Mouse (Mus musculus): ENCODE measurements around the gene Gpr87. TPM values are rescaled to one million over a fixed set of nuclear protein-coding genes. Genes with fewer than 3 reads are reported as not detected.

Gene Gpr87
- total and polyA plus RNA-seq, 2 experiments, result not detected

- no peak for DNase-seq (ENCODE audit: extremely low read depth, low read depth, low spot score)
- Histone ChIP-seq H3K27ac (replicated peaks; ENCODE audit: insufficient read depth, low read depth, low read length) (0 out of 2 replicates have a peak within 1 kb of the TSS, but pooled peaks have one; percentile 27), H3K36me3 (ENCODE audit: control insufficient read depth, insufficient read depth, low read length) (no peaks in the 10 kb centered on the region), H3K27me3 (ENCODE audit: control insufficient read depth, insufficient read depth, low read length) (no peaks in the 10 kb centered on the region), H3K79me2 (ENCODE audit: control insufficient read depth, insufficient read depth, low read length) (no peaks in the 10 kb centered on the region), H3K4me3 (ENCODE audit: insufficient read depth, low read depth, low read length) (peak within 1 kb of the TSS; percentile 34), H3K4me1 (ENCODE audit: control insufficient read depth, insufficient read depth, low read length) (no peaks in the 10 kb centered on the region), H3K9ac (ENCODE audit: low read depth, low read length) (peak within 1 kb of the TSS; percentile 30)
- no peak for TF ChIP-seq CTCF (IDR thresholded peaks at IDR 0.05; ENCODE audit: low read depth, low read length)
- 85% methylated on average over 6 of the region's 6 CpGs for WGBS
These were observed 15.8 kb upstream of the Gpr87 start, which contains the start of gene P2ry13 for GRCm38 (mm10) chr3:59210727-59211126. TSS of gene P2ry13 (minus strand) at chr3:59210882.

- Histone ChIP-seq H3K27me3 (ENCODE audit: control insufficient read depth, insufficient read depth, low read length) (no peaks in the 10 kb centered on the region), H3K4me3 (ENCODE audit: insufficient read depth, low read depth, low read length) (peak overlapping the region; percentile 34), H3K9ac (ENCODE audit: low read depth, low read length) (peak overlapping the region; percentile 30), H3K27ac (replicated peaks; ENCODE audit: insufficient read depth, low read depth, low read length) (0 out of 2 replicates have a peak overlapping the region, but pooled peaks have one; percentile 27), H3K4me1 (ENCODE audit: control insufficient read depth, insufficient read depth, low read length) (no peaks in the 10 kb centered on the region), H3K79me2 (ENCODE audit: control insufficient read depth, insufficient read depth, low read length) (no peaks in the 10 kb centered on the region), H3K36me3 (ENCODE audit: control insufficient read depth, insufficient read depth, low read length) (no peaks in the 10 kb centered on the region)
- DNase-seq (ENCODE audit: extremely low read depth, low read depth, low spot score), result no peak
- WGBS, result 74% methylated on average over 8 of the region's 8 CpGs
- no peak for TF ChIP-seq POLR2A (IDR thresholded peaks at IDR 0.05; ENCODE audit: extremely low read depth, insufficient read depth, low read length)
- TF ChIP-seq CTCF (IDR thresholded peaks at IDR 0.05; ENCODE audit: low read depth, low read length), result no peak
These were observed 15.2 kb upstream of the Gpr87 start for GRCm38 (mm10) chr3:59210089-59210488.

GRCm38 (mm10) chr3:59208650-59209548, 14.0 kb upstream of the Gpr87 start:
- DNase-seq (ENCODE audit: extremely low read depth, low read depth, low spot score), result peak; percentile 66
- Histone ChIP-seq H3K79me2 (ENCODE audit: control insufficient read depth, insufficient read depth, low read length) (no peaks in the 10 kb centered on the region), H3K4me1 (ENCODE audit: control insufficient read depth, insufficient read depth, low read length) (no peaks in the 10 kb centered on the region), H3K36me3 (ENCODE audit: control insufficient read depth, insufficient read depth, low read length) (no peaks in the 10 kb centered on the region), H3K27me3 (ENCODE audit: control insufficient read depth, insufficient read depth, low read length) (no peaks in the 10 kb centered on the region), H3K9ac (ENCODE audit: low read depth, low read length) (no peak overlapping the region), H3K4me3 (ENCODE audit: insufficient read depth, low read depth, low read length) (peak overlapping the region; percentile 17; the same call in 1 of the 2 replicates), H3K27ac (replicated peaks; ENCODE audit: insufficient read depth, low read depth, low read length) (no peak overlapping the region)
- WGBS, result 59% methylated on average over 4 of the region's 4 CpGs
- TF ChIP-seq POLR2A (IDR thresholded peaks at IDR 0.05; ENCODE audit: extremely low read depth, insufficient read depth, low read length) (no peak), CTCF (IDR thresholded peaks at IDR 0.05; ENCODE audit: low read depth, low read length) (peak; percentile 56)

- no peak for DNase-seq (ENCODE audit: extremely low read depth, low read depth, low spot score)
- Histone ChIP-seq H3K4me3 (ENCODE audit: insufficient read depth, low read depth, low read length) (no peak overlapping the region), H3K4me1 (ENCODE audit: control insufficient read depth, insufficient read depth, low read length) (no peaks in the 10 kb centered on the region), H3K36me3 (ENCODE audit: control insufficient read depth, insufficient read depth, low read length) (no peaks in the 10 kb centered on the region), H3K27me3 (ENCODE audit: control insufficient read depth, insufficient read depth, low read length) (no peaks in the 10 kb centered on the region), H3K9ac (ENCODE audit: low read depth, low read length) (no peak overlapping the region), H3K79me2 (ENCODE audit: control insufficient read depth, insufficient read depth, low read length) (no peaks in the 10 kb centered on the region), H3K27ac (replicated peaks; ENCODE audit: insufficient read depth, low read depth, low read length) (no peak overlapping the region)
- 80% methylated on average over 4 of the region's 4 CpGs for WGBS
- no peak for TF ChIP-seq CTCF (IDR thresholded peaks at IDR 0.05; ENCODE audit: low read depth, low read length)
- no peak for TF ChIP-seq POLR2A (IDR thresholded peaks at IDR 0.05; ENCODE audit: extremely low read depth, insufficient read depth, low read length)
These were observed 11.0 kb upstream of the Gpr87 start for GRCm38 (mm10) chr3:59205941-59206340.

GRCm38 (mm10) chr3:59204719-59205503, 10.0 kb upstream of the Gpr87 start:
- Histone ChIP-seq H3K27ac (replicated peaks; ENCODE audit: insufficient read depth, low read depth, low read length) (no peak overlapping the region), H3K9ac (ENCODE audit: low read depth, low read length) (no peak overlapping the region), H3K4me3 (ENCODE audit: insufficient read depth, low read depth, low read length) (no peak overlapping the region), H3K36me3 (ENCODE audit: control insufficient read depth, insufficient read depth, low read length) (no peaks in the 10 kb centered on the region), H3K27me3 (ENCODE audit: control insufficient read depth, insufficient read depth, low read length) (no peaks in the 10 kb centered on the region), H3K4me1 (ENCODE audit: control insufficient read depth, insufficient read depth, low read length) (no peaks in the 10 kb centered on the region), H3K79me2 (ENCODE audit: control insufficient read depth, insufficient read depth, low read length) (no peaks in the 10 kb centered on the region)
- WGBS, result 60% methylated on average over 11 of the region's 11 CpGs
- TF ChIP-seq POLR2A (IDR thresholded peaks at IDR 0.05; ENCODE audit: extremely low read depth, insufficient read depth, low read length) (no peak), CTCF (IDR thresholded peaks at IDR 0.05; ENCODE audit: low read depth, low read length) (no peak)
- no peak for DNase-seq (ENCODE audit: extremely low read depth, low read depth, low spot score)
